Mouse (Mus musculus) limb, embryonic 11.5 days (tissue): Measurements from ENCODE around the gene Smpd1. TPM values are rescaled to one million over a fixed set of nuclear protein-coding genes. Genes with fewer than 3 reads are reported as not detected.

Experiments
- ATAC-seq: fragments of 200-750 bp; cut with Nextera tagmentation; 2 replicates; pipeline ENCODE4 v1.8.0; 2017; ENCODE audit warnings: low read depth; ENCODE audit not compliant: insufficient number of reproducible peaks, low FRiP score, low TSS enrichment
- DNase-seq: peaks from one replicate; pipeline ENCODE4 v3.0.0-alpha.2; 2015; ENCODE audit warnings: low spot score
- H3K27ac ChIP-seq: fragments of 300-500 bp; sonication (generic); replicated peaks from 2 replicates; pipeline ENCODE4 v1.5.1; 2014; ENCODE audit warnings: low read depth, mild to moderate bottlenecking, low read length
- H3K27me3 ChIP-seq: fragments of 300-500 bp; sonication (generic); 2 replicates; pipeline ENCODE4 v1.6.1; 2014; ENCODE audit warnings: mild to moderate bottlenecking, low read length, mixed read lengths; ENCODE audit not compliant: control insufficient read depth, insufficient read depth
- H3K36me3 ChIP-seq: fragments of 300-500 bp; sonication (generic); 2 replicates; pipeline ENCODE4 v1.6.1; 2014; ENCODE audit warnings: mild to moderate bottlenecking, low read length, moderate library complexity, mixed read lengths; ENCODE audit not compliant: control insufficient read depth, insufficient read depth
- H3K4me1 ChIP-seq: fragments of 300-500 bp; sonication (generic); 2 replicates; pipeline ENCODE4 v1.6.1; 2014; ENCODE audit warnings: low read length, mixed read lengths; ENCODE audit not compliant: control insufficient read depth, insufficient read depth
- H3K4me2 ChIP-seq: fragments of 300-500 bp; sonication (generic); 2 replicates; pipeline ENCODE4 v1.6.1; 2014; ENCODE audit warnings: low read depth, mild to moderate bottlenecking, moderate library complexity; ENCODE audit not compliant: severe bottlenecking
- H3K4me3 ChIP-seq: fragments of 300-500 bp; sonication (generic); 2 replicates; pipeline ENCODE4 v1.5.1; 2014; ENCODE audit warnings: low read depth, low read length
- H3K9ac ChIP-seq: fragments of 300-500 bp; sonication (generic); 2 replicates; pipeline ENCODE4 v1.6.1; 2014; ENCODE audit warnings: mild to moderate bottlenecking, low read length
- H3K9me3 ChIP-seq: fragments of 300-500 bp; sonication (generic); 2 replicates; pipeline ENCODE4 v1.6.1; 2016; ENCODE audit warnings: low read length; ENCODE audit not compliant: control insufficient read depth
- WGBS: fragments of 180-500 bp; shearing (Covaris S2); extraction: QIAGEN DNeasy Blood & Tissue Kit; methylation state at CpG from one replicate; pipeline ENCODE4 v1.1.7; 2014; 5-methylcytosine and 5-hydroxymethylcytosine counted together
- polyA plus RNA-seq: library from polyadenylated mRNA; unstranded; fragments of >200 nt; fragmentation: Nextera tagmentation; extraction: Ambion mirVana; gene quantifications from 2 replicates; pipeline ENCODE4 v1.2.1, GENCODE M21; 2014

Gene Smpd1
- polyA plus RNA-seq, 1 experiment from 2014 or later = 31.6 TPM

DNA sequence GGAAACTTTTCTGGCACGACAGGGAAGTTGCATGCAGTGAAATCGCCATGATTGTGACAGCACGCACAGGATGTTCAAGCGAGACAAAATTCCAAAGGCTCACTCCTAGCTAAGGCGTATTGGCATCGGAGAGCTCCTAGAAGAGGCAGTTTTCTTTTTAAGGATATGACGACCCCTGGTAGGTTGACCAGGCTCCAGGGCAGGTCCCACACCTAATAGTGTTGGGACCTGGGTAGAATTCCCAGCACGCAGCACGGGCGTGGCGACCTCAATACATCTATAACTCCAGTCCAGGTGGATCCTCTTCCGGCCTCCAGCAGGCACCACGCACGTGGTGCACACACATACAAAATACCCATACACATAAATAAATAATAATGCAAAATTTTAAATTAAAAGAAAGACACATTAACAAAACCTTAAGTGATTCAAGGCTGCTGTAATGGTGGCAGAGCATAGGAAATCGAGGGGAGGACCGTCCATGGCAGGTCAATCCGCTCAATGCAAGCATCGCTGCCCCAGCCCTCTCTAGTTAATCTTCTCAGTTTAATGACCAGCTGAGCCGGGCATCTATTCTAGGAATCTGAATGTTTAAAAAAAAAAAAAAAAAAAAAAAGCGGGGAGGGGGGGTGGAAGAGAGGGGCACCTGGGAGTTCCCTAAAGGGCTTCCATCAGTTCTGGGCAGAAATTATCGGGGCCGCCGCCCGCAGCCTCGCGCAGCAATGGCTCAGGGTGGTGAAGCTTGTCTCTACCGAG lies 526 bp upstream of the Smpd1 start:
- Histone ChIP-seq H3K4me3 (peak overlapping the region; percentile 48), H3K36me3 (peaks cover 7% of the 10 kb centered on the region), H3K4me1 (0 out of 2 replicates have a peak, but pooled peaks cover 3% of the 10 kb centered on the region), H3K9me3 (no peaks in the 10 kb centered on the region), H3K27me3 (no peaks in the 10 kb centered on the region), H3K9ac (peak overlapping the region; percentile 42; the same call in 1 of the 2 replicates), H3K27ac (no peak overlapping the region), H3K4me2 (peak overlapping the region; percentile 73)
- WGBS = 30% methylated on average over 26 of the region's 27 CpGs
- ATAC-seq = peak; percentile 3; the same call in 1 of the 2 replicates
- DNase-seq = no peak

- no peaks in the 10 kb centered on the region for H3K27me3 ChIP-seq
- peaks cover 9% of the 10 kb centered on the region for H3K36me3 ChIP-seq
- H3K9ac ChIP-seq = no peak overlapping the region
- DNase-seq = no peak
- no peak overlapping the region for H3K4me3 ChIP-seq
- 0 out of 2 replicates have a peak, but pooled peaks cover 3% of the 10 kb centered on the region for H3K4me1 ChIP-seq
- no peak for ATAC-seq
- H3K4me2 ChIP-seq = peak overlapping the region; percentile 73; the same call in 1 of the 2 replicates
- no peaks in the 10 kb centered on the region for H3K9me3 ChIP-seq
- no peak overlapping the region for H3K27ac ChIP-seq
- 90% methylated on average over 10 of the region's 10 CpGs for WGBS
Observed at GRCm38 (mm10) chr7:105555571-105555970, 1.4 kb downstream of the Smpd1 start.

DNA sequence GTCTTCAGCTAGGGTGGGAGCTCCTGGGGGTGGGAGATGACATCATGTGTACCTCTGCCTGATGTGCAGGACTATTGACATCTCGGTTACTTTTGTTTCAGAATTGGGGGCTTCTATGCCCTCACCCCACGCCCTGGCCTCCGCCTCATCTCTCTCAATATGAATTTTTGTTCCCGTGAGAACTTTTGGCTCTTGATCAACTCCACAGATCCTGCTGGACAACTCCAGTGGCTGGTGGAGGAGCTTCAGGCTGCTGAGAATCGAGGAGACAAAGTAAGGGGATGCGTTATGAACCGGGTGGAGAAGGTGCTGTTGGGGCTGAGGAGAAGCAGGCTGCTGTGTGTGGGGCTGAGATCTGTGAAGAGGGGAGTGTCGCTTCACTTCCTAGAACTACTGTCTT lies 2.2 kb downstream of the Smpd1 start:
- H3K36me3 ChIP-seq = peaks cover 9% of the 10 kb centered on the region
- no peaks in the 10 kb centered on the region for H3K9me3 ChIP-seq
- ATAC-seq (no peak), DNase-seq (no peak)
- H3K27ac ChIP-seq = no peak overlapping the region
- no peak overlapping the region for H3K4me3 ChIP-seq
- 0 out of 2 replicates have a peak, but pooled peaks cover 3% of the 10 kb centered on the region for H3K4me1 ChIP-seq
- H3K4me2 ChIP-seq = no peak overlapping the region
- H3K27me3 ChIP-seq = no peaks in the 10 kb centered on the region
- H3K9ac ChIP-seq = no peak overlapping the region
- WGBS = 91% methylated on average over 8 of the region's 8 CpGs

DNA sequence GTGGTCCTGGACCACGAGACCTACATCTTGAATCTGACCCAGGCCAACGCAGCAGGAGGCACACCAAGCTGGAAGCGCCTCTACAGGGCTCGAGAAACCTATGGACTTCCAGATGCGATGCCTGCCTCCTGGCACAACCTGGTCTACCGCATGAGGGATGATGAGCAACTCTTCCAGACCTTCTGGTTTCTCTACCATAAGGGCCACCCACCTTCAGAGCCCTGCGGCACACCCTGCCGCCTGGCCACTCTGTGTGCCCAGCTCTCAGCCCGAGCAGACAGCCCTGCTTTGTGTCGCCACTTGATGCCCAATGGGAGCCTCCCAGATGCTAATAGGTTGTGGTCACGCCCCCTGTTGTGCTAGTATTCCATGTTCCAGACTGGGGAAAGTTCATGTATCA lies 3.5 kb downstream of the Smpd1 start:
- no peak for ATAC-seq
- WGBS = 89% methylated on average over 11 of the region's 11 CpGs
- H3K9ac ChIP-seq = no peak overlapping the region
- no peak overlapping the region for H3K4me3 ChIP-seq
- peaks cover 9% of the 10 kb centered on the region for H3K36me3 ChIP-seq
- no peak overlapping the region for H3K4me2 ChIP-seq
- no peaks in the 10 kb centered on the region for H3K9me3 ChIP-seq
- H3K27ac ChIP-seq = no peak overlapping the region
- H3K4me1 ChIP-seq = 0 out of 2 replicates have a peak, but pooled peaks cover 3% of the 10 kb centered on the region
- DNase-seq = no peak
- H3K27me3 ChIP-seq = no peaks in the 10 kb centered on the region

GRCm38 (mm10) chr7:105559016-105559415 lies 4.9 kb downstream of the Smpd1 start:
- 90% methylated on average over 9 of the region's 9 CpGs for WGBS
- H3K9ac ChIP-seq = no peak overlapping the region
- no peak overlapping the region for H3K4me2 ChIP-seq
- H3K27ac ChIP-seq = no peak overlapping the region
- no peaks in the 10 kb centered on the region for H3K27me3 ChIP-seq
- H3K4me3 ChIP-seq = no peak overlapping the region
- no peaks in the 10 kb centered on the region for H3K4me1 ChIP-seq
- no peaks in the 10 kb centered on the region for H3K9me3 ChIP-seq
- ATAC-seq (no peak), DNase-seq (no peak)
- H3K36me3 ChIP-seq = peaks cover 9% of the 10 kb centered on the region

DNA sequence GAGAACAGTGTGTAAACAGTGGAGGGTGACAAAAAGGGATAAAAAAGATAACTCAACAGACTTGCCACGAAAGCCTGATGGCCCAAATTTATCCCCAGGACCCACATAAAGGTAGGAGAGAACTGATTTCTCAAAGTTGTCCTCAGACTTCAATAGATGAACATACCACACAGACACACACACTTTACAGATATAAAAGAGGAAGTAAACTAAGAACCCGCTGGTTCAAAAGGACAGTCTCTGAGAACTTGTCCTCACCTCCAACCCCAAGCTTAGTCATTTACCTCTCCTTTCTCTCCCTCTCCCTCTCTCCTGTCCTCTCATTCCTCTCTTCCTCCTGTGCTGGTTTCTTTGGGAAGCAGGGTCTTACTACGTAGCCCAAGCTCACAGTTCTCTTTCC lies 8.2 kb downstream of the Smpd1 start:
- 97% methylated on average over 3 of the region's 3 CpGs for WGBS
- no peak for ATAC-seq

GRCm38 (mm10) chr7:105563367-105563766 lies 9.2 kb downstream of the Smpd1 start:
- Histone ChIP-seq H3K4me3 (no peak overlapping the region), H3K4me1 (no peaks in the 10 kb centered on the region), H3K36me3 (peaks cover 9% of the 10 kb centered on the region), H3K9me3 (no peaks in the 10 kb centered on the region), H3K27me3 (no peaks in the 10 kb centered on the region), H3K9ac (no peak overlapping the region), H3K4me2 (no peak overlapping the region), H3K27ac (no peak overlapping the region)
- WGBS = 88% methylated on average over 3 of the region's 3 CpGs
- no peak for DNase-seq
- ATAC-seq = no peak

More for the DNA sequence above, 8.2 kb downstream of the Smpd1 start:
- Histone ChIP-seq H3K4me3 (no peak overlapping the region), H3K4me1 (no peaks in the 10 kb centered on the region), H3K9me3 (no peaks in the 10 kb centered on the region), H3K27me3 (no peaks in the 10 kb centered on the region), H3K36me3 (peaks cover 16% of the 10 kb centered on the region), H3K4me2 (no peak overlapping the region), H3K27ac (no peak overlapping the region), H3K9ac (no peak overlapping the region)
- no peak for DNase-seq

DNA sequence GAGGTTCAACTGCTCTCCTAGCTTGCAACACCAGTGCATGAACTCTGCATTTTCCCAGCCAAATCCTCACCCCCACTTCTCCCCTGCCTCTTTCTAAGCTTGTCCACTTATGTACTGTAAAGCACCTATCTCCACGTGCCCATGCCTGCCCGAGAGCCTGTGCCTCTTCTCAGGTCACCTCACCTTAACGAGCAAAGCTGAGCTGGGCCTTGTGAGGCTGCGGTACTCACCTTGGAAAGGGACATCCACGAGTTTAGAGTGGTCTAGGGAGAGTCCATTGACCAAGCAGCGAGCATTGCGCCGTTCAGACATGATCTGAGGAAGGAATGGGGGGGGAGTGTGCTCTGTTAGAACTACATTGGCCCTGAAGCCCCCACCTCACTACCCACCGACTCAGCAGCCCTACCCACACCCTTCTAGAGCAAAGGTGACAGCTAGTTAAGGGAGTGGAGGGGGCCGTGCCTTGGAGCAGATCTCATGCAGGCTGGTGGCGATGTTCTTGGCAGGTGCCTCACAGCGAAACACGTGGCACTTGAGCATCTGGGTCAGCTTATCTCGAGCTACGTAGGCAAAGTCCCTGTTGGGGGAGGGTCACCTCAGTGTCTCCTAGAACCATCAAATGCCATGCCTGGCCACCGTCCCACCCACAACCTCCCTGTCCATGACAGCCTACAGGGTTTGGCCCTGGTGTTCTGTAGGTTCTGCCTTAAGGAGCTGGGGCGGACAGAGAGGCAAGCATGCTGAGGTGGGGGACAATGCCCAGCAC lies 11.1 kb downstream of the Smpd1 start:
- no peak overlapping the region for H3K4me3 ChIP-seq
- no peaks in the 10 kb centered on the region for H3K9me3 ChIP-seq
- 89% methylated on average over 17 of the region's 17 CpGs for WGBS
- ATAC-seq (no peak), DNase-seq (no peak)
- no peak overlapping the region for H3K27ac ChIP-seq
- no peaks in the 10 kb centered on the region for H3K27me3 ChIP-seq
- peaks cover 17% of the 10 kb centered on the region for H3K4me1 ChIP-seq
- H3K9ac ChIP-seq = no peak overlapping the region
- H3K36me3 ChIP-seq = peaks cover 7% of the 10 kb centered on the region
- no peak overlapping the region for H3K4me2 ChIP-seq
